Mouse (Mus musculus): Measurements from ENCODE around the gene Hamp2. TPM values are rescaled to one million over a fixed set of nuclear protein-coding genes. Genes with fewer than 3 reads are reported as not detected.
A peak's percentile ranks its signal among the peaks of the same experiment; 100 is the strongest.

Hamp2 gene
- polyA plus RNA-seq, 1 experiment, result not detected

- no peaks in the 10 kb centered on the region for H3K4me1 ChIP-seq (ENCODE audit: control insufficient read depth, insufficient read depth, low read length)
- no peak overlapping the region for H3K4me3 ChIP-seq (ENCODE audit: insufficient read depth, low read length)
- H3K27ac ChIP-seq (ENCODE audit: insufficient read depth, low read length), result no peak overlapping the region
- TF ChIP-seq CTCF (IDR thresholded peaks at IDR 0.05; ENCODE audit: borderline replicate concordance, insufficient read depth, low read length), result no peak
- no peak for TF ChIP-seq POLR2A (IDR thresholded peaks at IDR 0.05; ENCODE audit: low read depth, low read length)
These were observed 45.5 kb downstream of the Hamp2 start for GRCm38 (mm10) chr7:30878950-30879349.

GRCm38 (mm10) chr7:30873083-30873482 is 51.4 kb downstream of the Hamp2 start:
- no peak overlapping the region for H3K27ac ChIP-seq (ENCODE audit: insufficient read depth, low read length)
- TF ChIP-seq POLR2A (IDR thresholded peaks at IDR 0.05; ENCODE audit: low read depth, low read length) (no peak), CTCF (IDR thresholded peaks at IDR 0.05; ENCODE audit: borderline replicate concordance, insufficient read depth, low read length) (0 out of 2 replicates have a peak, but pooled peaks have one; percentile 19)
- H3K4me1 ChIP-seq (ENCODE audit: control insufficient read depth, insufficient read depth, low read length), result no peaks in the 10 kb centered on the region
- no peak overlapping the region for H3K4me3 ChIP-seq (ENCODE audit: insufficient read depth, low read length)

Other genes with a start within 250 kb of the Hamp2 start
- not detected in 2 replicates for gene 2200002J24Rik, start 225.8 kb downstream of the Hamp2 start, polyA plus RNA-seq (2011; ENCODE audit: insufficient read length, low read depth, missing spikeins)
- gene Atp4a, start 212.5 kb downstream of the Hamp2 start, polyA plus RNA-seq (2011; ENCODE audit: insufficient read length, low read depth, missing spikeins), result not detected in 2 replicates
- 136 and 144 TPM in 2 replicates for gene Tmem147, start 195.1 kb downstream of the Hamp2 start, polyA plus RNA-seq (2011; ENCODE audit: insufficient read length, low read depth, missing spikeins)
- gene Gapdhs, start 181.0 kb downstream of the Hamp2 start, polyA plus RNA-seq (2011; ENCODE audit: insufficient read length, low read depth, missing spikeins), result not detected in 2 replicates
- gene Sbsn, start 173.2 kb downstream of the Hamp2 start, polyA plus RNA-seq (2011; ENCODE audit: insufficient read length, low read depth, missing spikeins), result 4.4 and 5.1 TPM in 2 replicates
- gene Dmkn, start 160.9 kb downstream of the Hamp2 start, polyA plus RNA-seq (2011; ENCODE audit: insufficient read length, low read depth, missing spikeins), result not detected in 2 replicates
- gene Krtdap, start 136.8 kb downstream of the Hamp2 start, polyA plus RNA-seq (2011; ENCODE audit: insufficient read length, low read depth, missing spikeins), result not detected in 2 replicates
- gene Ffar2, start 100.9 kb downstream of the Hamp2 start, polyA plus RNA-seq (2011; ENCODE audit: insufficient read length, low read depth, missing spikeins), result not detected in 2 replicates
- not detected in 2 replicates for gene Ffar3, start 68.5 kb downstream of the Hamp2 start, polyA plus RNA-seq (2011; ENCODE audit: insufficient read length, low read depth, missing spikeins)
- not detected in 2 replicates for gene Ffar1, start 63.1 kb downstream of the Hamp2 start, polyA plus RNA-seq (2011; ENCODE audit: insufficient read length, low read depth, missing spikeins)
- gene Cd22, start 44.3 kb downstream of the Hamp2 start, polyA plus RNA-seq (2011; ENCODE audit: insufficient read length, low read depth, missing spikeins), result not detected in 2 replicates
- not detected in 2 replicates for gene Mag, start 9.8 kb downstream of the Hamp2 start, polyA plus RNA-seq (2011; ENCODE audit: insufficient read length, low read depth, missing spikeins)
- gene Hamp, start 19.4 kb upstream of the Hamp2 start, polyA plus RNA-seq (2011; ENCODE audit: insufficient read length, low read depth, missing spikeins), result not detected in 2 replicates
- gene Usf2, start 32.1 kb upstream of the Hamp2 start, polyA plus RNA-seq (2011; ENCODE audit: insufficient read length, low read depth, missing spikeins), result 55.5 and 61.1 TPM in 2 replicates
- not detected in 2 replicates for gene Lsr, start 48.8 kb upstream of the Hamp2 start, polyA plus RNA-seq (2011; ENCODE audit: insufficient read length, low read depth, missing spikeins)
- gene Fam187b, start 49.1 kb upstream of the Hamp2 start, polyA plus RNA-seq (2011; ENCODE audit: insufficient read length, low read depth, missing spikeins), result not detected in 2 replicates
- gene Fxyd5, start 117.8 kb upstream of the Hamp2 start, polyA plus RNA-seq (2011; ENCODE audit: insufficient read length, low read depth, missing spikeins), result 79.0 and 143 TPM in 2 replicates
- gene Fxyd7, start 126.8 kb upstream of the Hamp2 start, polyA plus RNA-seq (2011; ENCODE audit: insufficient read length, low read depth, missing spikeins), result not detected in 2 replicates
- gene Fxyd1, start 132.5 kb upstream of the Hamp2 start, polyA plus RNA-seq (2011; ENCODE audit: insufficient read length, low read depth, missing spikeins), result 10.3 TPM in 1 of 2 replicates, not detected in the other
- 0.92 and 1.1 TPM in 2 replicates for gene Lgi4, start 134.7 kb upstream of the Hamp2 start, polyA plus RNA-seq (2011; ENCODE audit: insufficient read length, low read depth, missing spikeins)
- not detected in 2 replicates for gene Fxyd3, start 152.0 kb upstream of the Hamp2 start, polyA plus RNA-seq (2011; ENCODE audit: insufficient read length, low read depth, missing spikeins)
- gene Hpn, start 190.6 kb upstream of the Hamp2 start, polyA plus RNA-seq (2011; ENCODE audit: insufficient read length, low read depth, missing spikeins), result 0.60 and 0.90 TPM in 2 replicates
- gene Scn1b, start 202.3 kb upstream of the Hamp2 start, polyA plus RNA-seq (2011; ENCODE audit: insufficient read length, low read depth, missing spikeins), result 40.8 and 57.9 TPM in 2 replicates
- 44.3 and 53.9 TPM in 2 replicates for gene Gramd1a, start 231.2 kb upstream of the Hamp2 start, polyA plus RNA-seq (2011; ENCODE audit: insufficient read length, low read depth, missing spikeins)